Mouse (Mus musculus) liver, adult (tissue): Measurements from ENCODE around the gene Zswim8.
A peak's percentile ranks its signal among the peaks of the same experiment; 100 is the strongest.

Experiments
- GATA4 ChIP-seq: IDR thresholded peaks from 2 replicates; pipeline ENCODE4 v1.6.1; 2014; ENCODE audit warnings: mild to moderate bottlenecking, low read length; ENCODE audit not compliant: insufficient replicate concordance

Gene Zswim8

GRCm38 (mm10) chr14:20681742-20682141 is 25.6 kb upstream of the Zswim8 start:
- TF ChIP-seq GATA4: no peak

- TF ChIP-seq GATA4: no peak
Measured at GRCm38 (mm10) chr14:20682498-20682897, 24.9 kb upstream of the Zswim8 start.

- no peak for TF ChIP-seq GATA4
Measured at GRCm38 (mm10) chr14:20686576-20686975, 20.8 kb upstream of the Zswim8 start.

GRCm38 (mm10) chr14:20689009-20689408 is 18.3 kb upstream of the Zswim8 start:
- no peak for TF ChIP-seq GATA4

GRCm38 (mm10) chr14:20691772-20692171 is 15.6 kb upstream of the Zswim8 start:
- TF ChIP-seq GATA4: no peak

- TF ChIP-seq GATA4: peak; percentile 74; the same call in 1 of the 2 replicates
Measured at GRCm38 (mm10) chr14:20693589-20694101, 13.7 kb upstream of the Zswim8 start.

GRCm38 (mm10) chr14:20694185-20694883 is 13.0 kb upstream of the Zswim8 start:
- no peak for TF ChIP-seq GATA4

- no peak for TF ChIP-seq GATA4
Measured at GRCm38 (mm10) chr14:20694884-20695760, 12.2 kb upstream of the Zswim8 start, which contains the start of gene Fut11. Gene Fut11, plus strand, starts transcription at chr14:20694968.

- no peak for TF ChIP-seq GATA4
Measured at GRCm38 (mm10) chr14:20695761-20696520, 11.4 kb upstream of the Zswim8 start.

- TF ChIP-seq GATA4: no peak
Measured at GRCm38 (mm10) chr14:20696986-20697385, 10.4 kb upstream of the Zswim8 start.

DNA sequence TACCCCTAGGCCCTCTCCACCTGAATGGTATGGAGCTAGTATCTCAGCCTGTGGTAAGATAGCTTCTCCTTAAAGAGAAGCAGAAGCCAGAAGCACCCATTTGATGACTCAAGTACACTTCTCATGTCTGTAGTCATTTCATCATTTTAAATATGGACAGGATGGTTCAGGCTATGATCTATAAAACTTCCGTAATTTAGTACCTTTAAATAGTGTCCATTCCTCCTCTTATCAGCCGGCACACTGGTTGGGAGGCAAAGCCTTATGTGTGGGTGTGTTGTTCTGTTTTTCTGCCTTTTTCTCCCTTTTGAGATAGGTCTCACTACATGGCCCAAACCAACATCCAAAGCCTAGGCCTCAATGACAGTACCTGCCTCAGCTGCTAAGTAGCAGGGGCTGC is 8.8 kb upstream of the Zswim8 start:
- TF ChIP-seq GATA4: no peak

GRCm38 (mm10) chr14:20700362-20700761 is 7.0 kb upstream of the Zswim8 start:
- TF ChIP-seq GATA4: no peak

GRCm38 (mm10) chr14:20701554-20701953 is 5.8 kb upstream of the Zswim8 start:
- no peak for TF ChIP-seq GATA4

- TF ChIP-seq GATA4: no peak
Measured at GRCm38 (mm10) chr14:20702096-20702740, 5.1 kb upstream of the Zswim8 start.
